Mouse (Mus musculus): ENCODE measurements around the gene Btbd1. TPM values are rescaled to one million over a fixed set of nuclear protein-coding genes. Genes with fewer than 3 reads are reported as not detected.

The Btbd1 gene
- polyA plus RNA-seq, 1 experiment, result 0.58 TPM

DNA sequence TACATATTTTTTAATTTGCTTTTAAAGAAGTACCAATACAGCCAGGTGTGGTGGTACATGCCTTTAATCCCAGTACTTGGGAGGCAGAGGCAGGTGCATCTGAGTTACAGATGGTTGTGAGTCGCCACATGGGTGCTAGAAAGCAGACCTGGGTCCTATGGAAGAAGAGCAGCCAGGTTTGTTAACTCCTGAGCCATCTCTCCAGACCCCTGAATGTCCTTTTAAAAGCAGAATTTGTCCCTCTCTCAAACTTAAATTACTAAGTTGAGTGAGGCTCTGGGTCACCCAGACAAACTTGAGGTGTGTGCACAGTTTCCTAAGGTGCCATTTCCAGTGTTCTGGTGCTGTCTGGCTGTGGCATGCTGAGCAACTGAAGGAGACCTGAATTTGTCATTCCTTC lies 26.5 kb upstream of the Btbd1 start, which contains the start of gene Gm10160:
Gm10160 (minus strand) TSS at position 101 of the 400 bp plus-strand sequence.
- H3K36me3 ChIP-seq (ENCODE audit: control insufficient read depth), result no peaks in the 10 kb centered on the region
- H3K27me3 ChIP-seq (ENCODE audit: control insufficient read depth), result peaks cover 49% of the 10 kb centered on the region
- TF ChIP-seq TAL1 (IDR thresholded peaks at IDR 0.05; ENCODE audit: low read length) (no peak), GATA1 (IDR thresholded peaks at IDR 0.05; ENCODE audit: low read length) (no peak)
- no peaks in the 10 kb centered on the region for H3K9me3 ChIP-seq (ENCODE audit: control insufficient read depth, low read length)
- no peaks in the 10 kb centered on the region for H3K4me1 ChIP-seq (ENCODE audit: control insufficient read depth)
- H3K4me3 ChIP-seq (replicated peaks), result no peak within 1 kb of the TSS

DNA sequence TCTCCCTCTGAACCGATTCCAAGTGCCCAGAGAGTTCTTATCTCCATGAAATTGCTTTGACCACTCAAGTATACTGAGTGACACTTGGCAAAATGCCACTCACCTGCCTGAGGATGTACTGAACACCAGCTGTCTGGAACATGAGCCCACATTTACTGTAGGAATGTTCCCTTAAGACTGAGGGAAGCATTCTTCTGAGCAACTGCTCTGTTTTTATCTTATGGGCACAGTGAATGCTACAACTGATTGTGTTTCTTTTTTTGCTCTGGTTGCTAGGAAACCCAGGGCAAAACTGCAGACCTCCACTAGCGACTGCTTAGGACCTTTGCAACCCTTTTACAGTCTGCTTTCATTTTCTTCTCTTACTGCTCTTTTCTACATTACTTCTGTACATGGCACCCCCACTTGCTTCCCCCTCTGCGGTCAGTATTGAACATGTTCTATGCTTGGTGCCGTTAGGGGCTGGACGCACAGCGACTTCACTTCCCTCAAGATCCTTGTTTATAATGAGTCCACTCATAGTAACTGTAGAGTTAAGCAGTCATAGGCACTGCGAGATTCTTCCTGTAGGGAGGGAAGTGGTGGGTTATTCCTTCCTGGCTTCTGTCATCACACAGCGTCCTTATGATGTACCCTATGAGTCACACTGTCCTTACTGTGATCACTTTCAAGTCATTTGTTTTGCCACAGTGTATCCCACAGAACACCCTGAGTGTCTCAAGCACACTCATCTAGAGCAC lies 25.5 kb upstream of the Btbd1 start:
- Histone ChIP-seq H3K9me3 (ENCODE audit: control insufficient read depth, low read length) (no peaks in the 10 kb centered on the region), H3K4me1 (ENCODE audit: control insufficient read depth) (no peaks in the 10 kb centered on the region), H3K27me3 (ENCODE audit: control insufficient read depth) (peaks cover 39% of the 10 kb centered on the region), H3K36me3 (ENCODE audit: control insufficient read depth) (no peaks in the 10 kb centered on the region), H3K4me3 (replicated peaks) (no peak overlapping the region)
- TF ChIP-seq GATA1 (IDR thresholded peaks at IDR 0.05; ENCODE audit: low read length) (no peak), TAL1 (IDR thresholded peaks at IDR 0.05; ENCODE audit: low read length) (no peak)

DNA sequence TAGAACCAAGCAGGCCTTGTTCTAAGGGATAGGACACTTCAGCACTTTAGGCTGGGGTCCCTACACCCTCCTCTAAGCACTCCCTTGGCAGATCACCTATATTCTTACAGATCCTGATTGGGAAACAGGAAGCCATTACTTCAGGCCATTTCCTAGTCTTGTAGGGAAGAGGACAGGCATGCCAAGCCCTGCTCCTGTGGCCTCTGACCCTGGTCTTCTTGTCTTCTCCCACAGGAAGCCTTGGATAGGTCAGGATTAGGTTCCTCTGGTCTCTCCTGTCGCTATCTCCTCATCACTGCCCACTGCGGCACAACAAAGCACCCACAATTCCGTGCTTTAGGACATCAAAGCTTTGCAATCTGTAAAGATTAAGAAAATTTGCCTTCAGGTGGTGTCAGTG lies 22.5 kb upstream of the Btbd1 start:
- TF ChIP-seq GATA1 (IDR thresholded peaks at IDR 0.05; ENCODE audit: low read length) (no peak), TAL1 (IDR thresholded peaks at IDR 0.05; ENCODE audit: low read length) (no peak)
- Histone ChIP-seq H3K36me3 (ENCODE audit: control insufficient read depth) (no peaks in the 10 kb centered on the region), H3K9me3 (ENCODE audit: control insufficient read depth, low read length) (no peaks in the 10 kb centered on the region), H3K4me3 (replicated peaks) (no peak overlapping the region), H3K4me1 (ENCODE audit: control insufficient read depth) (no peaks in the 10 kb centered on the region), H3K27me3 (ENCODE audit: control insufficient read depth) (peaks cover 11% of the 10 kb centered on the region; the same call in 1 of the 2 replicates)

DNA sequence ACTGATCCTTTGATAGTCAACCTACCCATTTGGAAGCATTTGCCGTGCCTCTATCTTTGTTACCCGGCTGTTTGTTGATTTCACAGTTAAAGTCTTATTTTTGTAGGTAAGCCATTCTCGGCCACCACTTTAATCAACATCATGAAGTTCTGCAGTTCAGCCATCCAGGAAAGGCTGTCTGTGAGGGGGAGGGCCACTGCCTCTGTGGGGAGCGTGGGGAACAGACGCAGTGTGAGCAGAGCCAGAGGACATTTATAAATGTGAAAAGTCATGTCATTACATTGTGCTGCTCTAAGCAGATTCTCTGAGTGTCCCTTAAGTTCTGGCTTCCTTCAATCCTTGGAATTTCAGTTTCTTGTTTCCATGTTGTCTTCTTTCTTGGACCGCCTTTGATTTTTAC lies 20.9 kb upstream of the Btbd1 start:
- no peak overlapping the region for H3K4me3 ChIP-seq (replicated peaks)
- no peak for TF ChIP-seq TAL1 (IDR thresholded peaks at IDR 0.05; ENCODE audit: low read length)
- no peak for TF ChIP-seq GATA1 (IDR thresholded peaks at IDR 0.05; ENCODE audit: low read length)
- H3K9me3 ChIP-seq (ENCODE audit: control insufficient read depth, low read length), result no peaks in the 10 kb centered on the region
- H3K27me3 ChIP-seq (ENCODE audit: control insufficient read depth), result peaks cover 2% of the 10 kb centered on the region; the same call in 1 of the 2 replicates
- no peaks in the 10 kb centered on the region for H3K4me1 ChIP-seq (ENCODE audit: control insufficient read depth)
- H3K36me3 ChIP-seq (ENCODE audit: control insufficient read depth), result no peaks in the 10 kb centered on the region

DNA sequence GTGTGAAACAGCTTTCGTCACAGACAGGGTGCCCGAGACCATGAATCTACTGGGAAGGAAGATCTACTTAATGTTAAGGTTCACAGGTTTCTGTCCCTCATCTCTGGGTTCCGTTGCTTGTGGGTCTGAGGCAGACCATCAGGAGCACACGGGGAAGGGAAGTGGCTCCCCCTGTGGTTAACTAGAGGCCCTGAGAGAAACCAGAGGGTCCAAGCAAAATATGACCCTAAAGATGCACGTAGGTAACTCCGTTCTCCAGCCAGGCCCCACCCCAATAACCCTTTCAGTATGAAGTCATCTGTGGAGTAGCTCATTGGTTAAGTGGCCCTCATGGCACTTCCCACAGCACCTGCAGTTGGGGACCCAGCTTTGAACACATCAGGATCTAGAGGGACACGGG lies 20.4 kb upstream of the Btbd1 start:
- H3K4me1 ChIP-seq (ENCODE audit: control insufficient read depth), result no peaks in the 10 kb centered on the region
- H3K27me3 ChIP-seq (ENCODE audit: control insufficient read depth), result peaks cover 2% of the 10 kb centered on the region; the same call in 1 of the 2 replicates
- no peaks in the 10 kb centered on the region for H3K9me3 ChIP-seq (ENCODE audit: control insufficient read depth, low read length)
- H3K36me3 ChIP-seq (ENCODE audit: control insufficient read depth), result no peaks in the 10 kb centered on the region
- TF ChIP-seq GATA1 (IDR thresholded peaks at IDR 0.05; ENCODE audit: low read length), result no peak
- no peak overlapping the region for H3K4me3 ChIP-seq (replicated peaks)

DNA sequence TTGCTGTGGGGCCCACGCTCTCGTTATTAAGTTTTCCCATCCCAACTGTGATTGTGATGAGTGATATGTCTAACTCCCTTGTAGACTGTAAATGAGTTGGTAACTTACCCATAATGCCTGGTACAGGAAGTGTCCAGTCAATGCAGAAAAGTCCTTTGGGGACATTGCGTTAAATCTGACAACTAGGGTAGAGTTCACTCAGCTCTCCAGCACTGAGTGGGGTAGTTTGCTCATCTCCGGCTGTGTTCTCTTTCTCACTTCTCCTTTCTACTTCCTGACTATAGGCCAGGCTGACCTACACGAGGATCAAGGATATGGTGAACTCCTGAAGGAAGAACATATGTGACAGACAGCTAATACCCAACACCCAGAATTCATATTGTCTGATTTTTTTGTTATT lies 20.0 kb upstream of the Btbd1 start:
- H3K36me3 ChIP-seq (ENCODE audit: control insufficient read depth), result no peaks in the 10 kb centered on the region
- TF ChIP-seq GATA1 (IDR thresholded peaks at IDR 0.05; ENCODE audit: low read length) (no peak), TAL1 (IDR thresholded peaks at IDR 0.05; ENCODE audit: low read length) (no peak)
- no peak overlapping the region for H3K4me3 ChIP-seq (replicated peaks)
- peaks cover 2% of the 10 kb centered on the region; the same call in 1 of the 2 replicates for H3K27me3 ChIP-seq (ENCODE audit: control insufficient read depth)
- H3K4me1 ChIP-seq (ENCODE audit: control insufficient read depth), result no peaks in the 10 kb centered on the region
- H3K9me3 ChIP-seq (ENCODE audit: control insufficient read depth, low read length), result no peaks in the 10 kb centered on the region

DNA sequence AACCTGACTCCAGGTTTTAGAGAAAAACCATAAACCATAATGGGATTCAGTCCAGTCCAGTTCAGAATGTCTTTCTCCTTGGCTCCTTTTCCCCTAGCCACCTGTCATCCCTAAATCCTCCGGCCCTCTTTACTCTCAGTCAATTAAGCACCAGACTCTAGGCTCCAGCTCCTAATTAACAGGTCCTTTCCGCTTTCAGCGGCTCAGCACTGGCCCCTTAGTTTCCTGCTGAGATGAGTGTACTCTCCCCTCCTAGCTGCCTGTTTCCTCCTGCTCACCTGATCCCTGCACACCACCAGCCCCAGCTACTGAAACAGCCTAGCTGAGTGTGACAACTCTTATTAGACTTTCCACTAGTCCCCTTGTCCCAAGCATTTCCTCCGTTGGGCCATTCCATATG lies 18.5 kb upstream of the Btbd1 start:
- TF ChIP-seq GATA1 (IDR thresholded peaks at IDR 0.05; ENCODE audit: low read length), result no peak
- no peak for TF ChIP-seq TAL1 (IDR thresholded peaks at IDR 0.05; ENCODE audit: low read length)
- Histone ChIP-seq H3K9me3 (ENCODE audit: control insufficient read depth, low read length) (no peaks in the 10 kb centered on the region), H3K36me3 (ENCODE audit: control insufficient read depth) (no peaks in the 10 kb centered on the region)

DNA sequence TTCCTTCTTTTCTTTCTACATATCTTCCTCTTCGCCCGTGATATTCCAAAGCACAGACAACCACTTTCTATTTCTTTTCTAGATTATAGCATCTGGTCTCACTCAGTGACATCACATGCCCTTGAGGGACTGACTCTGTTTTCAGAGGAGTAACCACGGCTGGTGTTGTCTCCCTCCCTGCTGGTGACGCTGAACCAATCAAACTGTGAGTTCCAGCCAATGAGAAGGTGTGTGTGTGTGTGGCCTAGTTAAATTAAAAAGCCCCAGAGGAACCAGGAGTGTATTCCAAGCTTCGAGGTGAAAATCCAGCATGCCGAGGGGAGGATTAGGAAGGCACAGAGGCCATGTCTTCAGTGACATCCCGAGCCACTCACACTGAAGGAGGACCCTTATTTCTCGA lies 17.8 kb upstream of the Btbd1 start:
- no peaks in the 10 kb centered on the region for H3K4me1 ChIP-seq (ENCODE audit: control insufficient read depth)
- TF ChIP-seq GATA1 (IDR thresholded peaks at IDR 0.05; ENCODE audit: low read length) (no peak), TAL1 (IDR thresholded peaks at IDR 0.05; ENCODE audit: low read length) (no peak)
- H3K9me3 ChIP-seq (ENCODE audit: control insufficient read depth, low read length), result no peaks in the 10 kb centered on the region
- peaks cover 2% of the 10 kb centered on the region; the same call in 1 of the 2 replicates for H3K27me3 ChIP-seq (ENCODE audit: control insufficient read depth)
- no peaks in the 10 kb centered on the region for H3K36me3 ChIP-seq (ENCODE audit: control insufficient read depth)
- no peak overlapping the region for H3K4me3 ChIP-seq (replicated peaks)

More for the DNA sequence above, 18.5 kb upstream of the Btbd1 start:
- Histone ChIP-seq H3K27me3 (ENCODE audit: control insufficient read depth) (peaks cover 2% of the 10 kb centered on the region; the same call in 1 of the 2 replicates), H3K4me1 (ENCODE audit: control insufficient read depth) (no peaks in the 10 kb centered on the region), H3K4me3 (replicated peaks) (no peak overlapping the region)

DNA sequence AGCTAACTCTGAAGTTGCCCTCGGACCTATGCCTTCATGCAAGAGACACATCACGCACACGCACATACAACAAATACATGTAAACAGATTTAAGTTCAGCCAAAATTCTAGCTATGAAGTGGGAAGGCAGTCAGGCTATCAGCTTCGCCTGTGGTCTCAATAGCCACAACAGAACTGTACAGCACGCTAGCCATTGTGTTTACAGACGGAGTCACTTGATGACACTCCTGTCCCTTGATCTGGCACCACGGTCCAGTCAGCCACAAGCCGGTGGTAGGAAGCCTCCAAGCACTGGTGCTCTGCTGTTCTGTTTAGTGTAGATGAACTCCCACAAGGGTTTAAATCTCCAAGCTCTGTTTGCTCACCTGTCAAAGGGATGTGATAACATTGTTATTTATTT lies 16.8 kb upstream of the Btbd1 start:
- no peak overlapping the region for H3K4me3 ChIP-seq (replicated peaks)
- H3K9me3 ChIP-seq (ENCODE audit: control insufficient read depth, low read length), result no peaks in the 10 kb centered on the region
- H3K36me3 ChIP-seq (ENCODE audit: control insufficient read depth), result no peaks in the 10 kb centered on the region
- H3K27me3 ChIP-seq (ENCODE audit: control insufficient read depth), result peaks cover 2% of the 10 kb centered on the region; the same call in 1 of the 2 replicates
- no peaks in the 10 kb centered on the region for H3K4me1 ChIP-seq (ENCODE audit: control insufficient read depth)
- TF ChIP-seq GATA1 (IDR thresholded peaks at IDR 0.05; ENCODE audit: low read length) (no peak), TAL1 (IDR thresholded peaks at IDR 0.05; ENCODE audit: low read length) (no peak)
